Mouse (Mus musculus): ENCODE results near the gene Atl3. TPM values are rescaled to one million over a fixed set of nuclear protein-coding genes. Genes with fewer than 3 reads are reported as not detected.

Atl3 gene
- total RNA-seq, 2 experiments from 2014 or later, result 38.6 to 43.5 TPM

GRCm38 (mm10) chr19:7558675-7559074 lies 64.8 kb downstream of the Atl3 start:
- no peak for DNase-seq (ENCODE audit: low spot score in 2 of 2)

GRCm38 (mm10) chr19:7559986-7560385 lies 66.1 kb downstream of the Atl3 start:
- no peak for DNase-seq (ENCODE audit: low spot score in 2 of 2)

GRCm38 (mm10) chr19:7561456-7561855 lies 67.6 kb downstream of the Atl3 start:
- DNase-seq (ENCODE audit: low spot score in 2 of 2), result no peak

GRCm38 (mm10) chr19:7562601-7563129 lies 68.8 kb downstream of the Atl3 start:
- DNase-seq (ENCODE audit: low spot score in 2 of 2), result no peak

GRCm38 (mm10) chr19:7563676-7564075 lies 69.8 kb downstream of the Atl3 start:
- no peak for DNase-seq (ENCODE audit: low spot score in 2 of 2)

- no peak for DNase-seq (ENCODE audit: low spot score in 2 of 2)
These were observed 70.6 kb downstream of the Atl3 start for GRCm38 (mm10) chr19:7564457-7564856.

- no peak for DNase-seq (ENCODE audit: low spot score in 2 of 2)
These were observed 73.0 kb downstream of the Atl3 start for GRCm38 (mm10) chr19:7566826-7567225.

- no peak for DNase-seq (ENCODE audit: low spot score in 2 of 2)
These were observed 74.5 kb downstream of the Atl3 start for GRCm38 (mm10) chr19:7568364-7568763.

- no peak for DNase-seq (ENCODE audit: low spot score in 2 of 2)
These were observed 75.8 kb downstream of the Atl3 start for GRCm38 (mm10) chr19:7569650-7570049.

GRCm38 (mm10) chr19:7576180-7576579 lies 82.3 kb downstream of the Atl3 start:
- no peak for DNase-seq (ENCODE audit: low spot score in 2 of 2)

GRCm38 (mm10) chr19:7577710-7578109 lies 83.9 kb downstream of the Atl3 start:
- no peak for DNase-seq (ENCODE audit: low spot score in 2 of 2)

GRCm38 (mm10) chr19:7581042-7581441 lies 87.2 kb downstream of the Atl3 start:
- no peak for DNase-seq (ENCODE audit: low spot score in 2 of 2)

GRCm38 (mm10) chr19:7583101-7583500 lies 89.3 kb downstream of the Atl3 start:
- DNase-seq (ENCODE audit: low spot score in 2 of 2), result no peak

- DNase-seq (ENCODE audit: low spot score in 2 of 2), result no peak
These were observed 89.8 kb downstream of the Atl3 start for GRCm38 (mm10) chr19:7583599-7583998.

GRCm38 (mm10) chr19:7585279-7585678 lies 91.4 kb downstream of the Atl3 start:
- no peak for DNase-seq (ENCODE audit: low spot score in 2 of 2)

GRCm38 (mm10) chr19:7585764-7586163 lies 91.9 kb downstream of the Atl3 start:
- no peak for DNase-seq (ENCODE audit: low spot score in 2 of 2)

Other genes starting within 250 kb of the Atl3 start
- 10 to 100 TPM; 11.0 to 13.1 TPM for gene Rcor2, start 226.7 kb upstream of the Atl3 start, total RNA-seq (2021)
- gene Mark2, start 152.2 kb upstream of the Atl3 start, total RNA-seq (2021), result 10 to 100 TPM; 45.1 to 46.3 TPM
- 10 to 100 TPM; 18.2 to 20.1 TPM for gene Spindoc, start 111.0 kb upstream of the Atl3 start, total RNA-seq (2021)
- gene 2700081O15Rik, start 76.4 kb upstream of the Atl3 start, total RNA-seq (2021), result 10 to 100 TPM; 34.4 to 34.7 TPM
- gene Rtn3, start 10.8 kb upstream of the Atl3 start, total RNA-seq (2021), result 10 to 100 TPM; 75.2 to 76.0 TPM
- 10 to 100 TPM; 62.5 to 69.5 TPM for gene Pla2g16, start 63.4 kb downstream of the Atl3 start, total RNA-seq (2021)
- gene Lgals12, start 113.2 kb downstream of the Atl3 start, total RNA-seq (2021), result 1 to 10 TPM; 3.0 to 5.7 TPM
- not detected for gene Hrasls5, start 118.5 kb downstream of the Atl3 start, total RNA-seq (2021)
- gene Slc22a19, start 217.3 kb downstream of the Atl3 start, total RNA-seq (2021), result not detected

Data from gastrocnemius, postnatal 4 days (tissue).